ENCODE assay signal across 10 mouse cellular contexts in the genomic region with DNA sequence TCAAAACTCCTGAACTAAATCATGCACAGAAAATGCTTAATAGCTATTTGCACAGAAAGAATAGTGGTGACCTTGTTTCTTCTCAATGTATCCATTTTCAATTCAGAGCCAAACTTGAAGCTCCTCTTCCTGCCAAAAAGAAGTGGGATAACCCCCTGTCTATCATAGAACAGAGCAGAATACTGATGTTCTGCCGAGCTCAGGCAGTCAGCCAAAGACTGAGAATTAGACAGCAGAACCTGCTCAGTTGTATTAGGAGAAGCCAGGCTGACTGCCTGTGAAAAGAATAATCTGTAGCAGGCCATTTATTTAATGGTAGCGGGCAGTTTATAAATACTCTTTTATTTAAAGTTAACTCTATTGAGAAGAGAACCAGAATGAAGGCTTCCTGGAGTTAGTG.
DNase-seq lines count a peak whose midpoint lies in the region; ATAC-seq and TF ChIP-seq lines count a peak whose summit lies in the region.
"Had no signal": no experiment of that assay in that cellular context is flagged by ENCODE, and none has a peak within 500 bp of the region (broad histone marks: within the 10 kb centered on the region; RNA-seq: fewer than 3 reads in every experiment).

No protein-coding gene starts in this region.

- WGBS in heart, embryonic 12.5 days, result 65% methylated on average over 2 of the region's 2 CpGs

- no peak overlapping the region for H3K4me2 ChIP-seq in heart, embryonic 12.5 days

- TF ChIP-seq CTCF in layer of hippocampus, adult 2 months (conservative IDR thresholded peaks at IDR 0.05), result no peak

- ATAC-seq in heart, embryonic 12.5 days (ENCODE audit: insufficient number of reproducible peaks, low FRiP score), result no peak
- no peak for ATAC-seq in granulocyte monocyte progenitor cell, adult 5-6 weeks (replicated peaks; ENCODE audit: poor library complexity, severe bottlenecking)

- DNase-seq in heart, postnatal 4 days, result peak; percentile 43
- DNase-seq in cerebellum, adult 9-11 months, result peak; percentile 34
- peak; percentile 53 to 70 for DNase-seq in layer of hippocampus, adult 2 months (ENCODE audit: low spot score in 2 of 2)
- peak; percentile 85 for DNase-seq in right cerebral cortex, postnatal 10 days (ENCODE audit: low spot score in 2 of 2)
- DNase-seq in lung, postnatal 36 days, result no peak
- no peak for DNase-seq in thymus, adult 18-20 months
- DNase-seq: gastrocnemius, adult 2 months; lung, postnatal 4 days had no signal

- H3K36me3 ChIP-seq in heart, embryonic 12.5 days, result no peaks in the 10 kb centered on the region

- no peak overlapping the region for H3K27ac ChIP-seq in heart, embryonic 12.5 days (ENCODE audit: poor library complexity, severe bottlenecking)
- H3K27ac ChIP-seq in layer of hippocampus, adult 2 months, result peak overlapping the region; percentile 61; the same call in 1 of the 2 replicates
- H3K27ac ChIP-seq: gastrocnemius, adult 2 months had no signal

- H3K27me3 ChIP-seq in heart, embryonic 12.5 days (replicated peaks), result no peaks in the 10 kb centered on the region

- no peaks in the 10 kb centered on the region for H3K4me1 ChIP-seq in heart, embryonic 12.5 days (replicated peaks)

- no peak overlapping the region for H3K9ac ChIP-seq in heart, embryonic 12.5 days

- no peaks in the 10 kb centered on the region for H3K9me3 ChIP-seq in heart, embryonic 12.5 days (replicated peaks)

- H3K4me3 ChIP-seq in heart, embryonic 12.5 days, result no peak overlapping the region
- H3K4me3 ChIP-seq in layer of hippocampus, adult 2 months, result no peak overlapping the region
- H3K4me3 ChIP-seq: gastrocnemius, adult 2 months had no signal

Comparison
In these comparisons a context has a peak if more than half of its experiments do, and no peak if none do; other contexts are left out.
1. DNase-seq: peak in heart, postnatal 4 days (single experiment), cerebellum, adult 9-11 months (single experiment), layer of hippocampus, adult 2 months (2 of 2) and right cerebral cortex, postnatal 10 days (2 of 2); none in lung, postnatal 36 days (single experiment) and thymus, adult 18-20 months (0 of 2).